Mouse (Mus musculus) G1E (cell line): ENCODE results near the gene Fgfbp3. TPM values are rescaled to one million over a fixed set of nuclear protein-coding genes. Genes with fewer than 3 reads are reported as not detected.
A peak's percentile ranks its signal among the peaks of the same experiment; 100 is the strongest.

Experiments
- ATAC-seq: 2 replicates; pipeline ENCODE4 v1.8.0; 2016; ENCODE audit warnings: mild to moderate bottlenecking; ENCODE audit not compliant: insufficient number of reproducible peaks, poor library complexity, low FRiP score, severe bottlenecking; ENCODE audit errors: extremely low read depth
- DNase-seq: peaks from one replicate; pipeline ENCODE4 v3.0.0; 2012; ENCODE audit warnings: low spot score
- H3K27me3 ChIP-seq: 2 replicates; pipeline ENCODE4 v1.6.1; 2012; ENCODE audit warnings: mild to moderate bottlenecking, low read length, inconsistent platforms; ENCODE audit not compliant: insufficient read depth
- H3K36me3 ChIP-seq: replicated peaks from 2 replicates; pipeline ENCODE3; 2012; ENCODE audit warnings: mild to moderate bottlenecking, inconsistent platforms
- H3K4me1 ChIP-seq: 2 replicates; pipeline ENCODE4 v1.6.1; 2012; ENCODE audit warnings: low read depth, low read length, inconsistent platforms, mixed read lengths; ENCODE audit not compliant: insufficient read depth
- H3K4me3 ChIP-seq: 2 replicates; pipeline ENCODE4 v1.5.1; 2012; ENCODE audit warnings: low read depth, mild to moderate bottlenecking, inconsistent platforms, low read length, moderate library complexity, mixed read lengths
- H3K9me3 ChIP-seq: replicated peaks from 2 replicates; pipeline ENCODE4 v1.6.1; 2012; ENCODE audit warnings: inconsistent platforms
- CTCF ChIP-seq: IDR thresholded peaks from 2 replicates; pipeline ENCODE4 v1.5.1; 2012; ENCODE audit warnings: low read depth, low read length, inconsistent platforms, mixed read lengths
- GATA1 ChIP-seq: IDR thresholded peaks from 2 replicates; pipeline ENCODE4 v1.6.1; 2012; ENCODE audit warnings: borderline replicate concordance, low read length, inconsistent platforms, mixed read lengths
- GATA2 ChIP-seq: IDR thresholded peaks from 2 replicates; pipeline ENCODE4 v1.6.1; 2012; ENCODE audit warnings: low read depth, low read length, inconsistent platforms, borderline replicate concordance
- POLR2AphosphoS5 ChIP-seq: IDR thresholded peaks from 2 replicates; pipeline ENCODE4 v1.6.1; 2012; ENCODE audit warnings: low read depth, low read length, inconsistent platforms; ENCODE audit not compliant: insufficient replicate concordance
- TAL1 ChIP-seq: conservative IDR thresholded peaks from 2 replicates; pipeline ENCODE4 v1.6.1; 2012; ENCODE audit warnings: low read depth, low read length, inconsistent platforms, mixed read lengths
- polyA plus RNA-seq: library from polyadenylated mRNA; stranded (reverse); fragments of >175 nt; gene quantifications from 2 replicates; pipeline ENCODE4 v1.2.3, GENCODE M21; 2012
- total RNA-seq, 2 experiments: library from RNA; stranded (forward) in 1 of 2; stranded (reverse) in 1 of 2; fragments of 200-1000 nt in 1 of 2; fragments of >200 nt in 1 of 2; fragmentation: Nextera tagmentation in 1 of 2; gene quantifications; 2 replicates each; pipeline ENCODE4 v1.2.3; 2014 to 2017

Fgfbp3 gene
- total and polyA plus RNA-seq, 3 experiments: 1.9 to 7.7 (median 5.6) TPM

GRCm38 (mm10) chr19:36938008-36938407 is 18.6 kb upstream of the Fgfbp3 start:
- ATAC-seq: no peak
- Histone ChIP-seq H3K4me3 (no peak overlapping the region), H3K9me3 (no peaks in the 10 kb centered on the region), H3K4me1 (peaks cover 63% of the 10 kb centered on the region), H3K27me3 (no peaks in the 10 kb centered on the region), H3K36me3 (peaks cover 34% of the 10 kb centered on the region)
- TF ChIP-seq TAL1 (0 out of 2 replicates have a peak, but pooled peaks have one; percentile 10), GATA1 (no peak)
- no peak for DNase-seq

DNA sequence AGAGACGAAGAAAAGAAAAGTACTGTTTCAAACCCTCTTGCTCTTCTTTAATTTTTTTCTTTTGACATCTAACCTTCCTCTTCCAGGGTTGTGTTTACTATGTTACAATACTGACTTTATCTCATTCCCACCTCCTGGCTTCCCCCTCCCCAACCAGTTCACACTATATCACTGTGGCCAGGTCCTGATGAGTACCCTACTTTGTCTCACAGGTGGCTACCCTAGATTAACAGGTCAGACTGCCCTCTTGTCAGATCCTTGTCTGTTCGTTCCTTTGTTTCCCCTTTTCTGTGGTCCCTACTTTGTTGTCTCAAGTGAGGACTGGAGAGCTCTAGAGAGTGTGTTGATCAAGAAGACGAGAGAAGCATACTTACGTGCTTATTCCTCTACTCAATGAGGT is 16.9 kb upstream of the Fgfbp3 start:
- H3K4me1 ChIP-seq: peaks cover 73% of the 10 kb centered on the region

GRCm38 (mm10) chr19:36932613-36933012 is 13.2 kb upstream of the Fgfbp3 start:
- Histone ChIP-seq H3K4me1 (peaks cover 70% of the 10 kb centered on the region), H3K4me3 (no peak overlapping the region), H3K9me3 (no peaks in the 10 kb centered on the region), H3K36me3 (peaks cover 29% of the 10 kb centered on the region), H3K27me3 (no peaks in the 10 kb centered on the region)
- no peak for TF ChIP-seq POLR2AphosphoS5
- no peak for TF ChIP-seq CTCF
- TF ChIP-seq TAL1: no peak
- no peak for TF ChIP-seq GATA2
- TF ChIP-seq GATA1: no peak
- DNase-seq (no peak), ATAC-seq (peak; percentile 74)

More for the DNA sequence above, 16.9 kb upstream of the Fgfbp3 start:
- ATAC-seq (no peak; the same call in 1 of the 2 replicates), DNase-seq (no peak)
- H3K4me3 ChIP-seq: no peak overlapping the region; the same call in 1 of the 2 replicates
- no peaks in the 10 kb centered on the region for H3K27me3 ChIP-seq
- no peak; the same call in 1 of the 2 replicates for TF ChIP-seq POLR2AphosphoS5
- peak; percentile 82 for TF ChIP-seq TAL1
- H3K36me3 ChIP-seq: peaks cover 25% of the 10 kb centered on the region
- no peaks in the 10 kb centered on the region for H3K9me3 ChIP-seq

DNA sequence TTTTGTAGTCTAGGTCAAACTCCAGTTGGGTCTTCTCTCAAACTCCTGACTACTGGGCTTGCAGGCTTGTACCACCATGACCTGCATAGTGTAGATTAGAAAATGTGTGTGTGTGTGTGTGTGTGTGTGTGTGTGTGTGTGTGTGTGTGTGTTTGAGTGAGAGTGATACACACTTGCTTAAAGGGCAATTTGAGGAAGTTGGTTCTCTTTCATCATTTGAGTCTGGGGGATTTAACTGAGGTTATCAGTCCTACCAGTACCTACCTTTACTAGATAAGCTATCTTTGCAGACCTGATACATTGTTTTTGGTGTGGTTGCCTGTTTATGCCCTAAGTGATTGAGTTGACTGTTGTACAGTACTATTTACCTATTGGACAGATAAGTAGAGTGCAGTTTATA is 12.7 kb upstream of the Fgfbp3 start:
- Histone ChIP-seq H3K4me3 (no peak overlapping the region), H3K9me3 (no peaks in the 10 kb centered on the region), H3K27me3 (no peaks in the 10 kb centered on the region), H3K4me1 (peaks cover 68% of the 10 kb centered on the region), H3K36me3 (peaks cover 29% of the 10 kb centered on the region)
- ATAC-seq (peak; percentile 41), DNase-seq (peak; percentile 34)
- peak; percentile 80 for TF ChIP-seq TAL1
- TF ChIP-seq GATA1: no peak
- no peak for TF ChIP-seq CTCF
- TF ChIP-seq POLR2AphosphoS5: no peak
- no peak for TF ChIP-seq GATA2

- Histone ChIP-seq H3K27me3 (no peaks in the 10 kb centered on the region), H3K9me3 (no peaks in the 10 kb centered on the region), H3K36me3 (peaks cover 16% of the 10 kb centered on the region), H3K4me1 (peaks cover 54% of the 10 kb centered on the region), H3K4me3 (peak overlapping the region; percentile 42; the same call in 1 of the 2 replicates)
- no peak for ATAC-seq
- no peak for TF ChIP-seq TAL1
- TF ChIP-seq CTCF: no peak
- no peak for TF ChIP-seq GATA1
- TF ChIP-seq POLR2AphosphoS5: no peak
- no peak for TF ChIP-seq GATA2
- no peak for DNase-seq
These were observed 10.4 kb upstream of the Fgfbp3 start for GRCm38 (mm10) chr19:36929816-36930215.

GRCm38 (mm10) chr19:36927800-36928361 is 8.5 kb upstream of the Fgfbp3 start:
- H3K36me3 ChIP-seq: peaks cover 22% of the 10 kb centered on the region
- no peaks in the 10 kb centered on the region for H3K27me3 ChIP-seq
- H3K4me3 ChIP-seq: peak overlapping the region; percentile 89
- no peak for TF ChIP-seq POLR2AphosphoS5
- no peak for TF ChIP-seq GATA1
- TF ChIP-seq CTCF: no peak
- TF ChIP-seq GATA2: no peak
- no peak for TF ChIP-seq TAL1
- no peaks in the 10 kb centered on the region for H3K9me3 ChIP-seq
- DNase-seq: no peak
- no peak for ATAC-seq
- peaks cover 53% of the 10 kb centered on the region for H3K4me1 ChIP-seq

GRCm38 (mm10) chr19:36926553-36927236 is 7.3 kb upstream of the Fgfbp3 start:
- 0 out of 2 replicates have a peak, but pooled peaks have one; percentile 11 for ATAC-seq
- DNase-seq: no peak

More at GRCm38 (mm10) chr19:36926553-36927236, 7.3 kb upstream of the Fgfbp3 start:
- Histone ChIP-seq H3K4me1 (peaks cover 47% of the 10 kb centered on the region), H3K27me3 (no peaks in the 10 kb centered on the region), H3K9me3 (no peaks in the 10 kb centered on the region), H3K36me3 (peaks cover 22% of the 10 kb centered on the region), H3K4me3 (peak overlapping the region; percentile 89)
- TF ChIP-seq CTCF (no peak), TAL1 (peak; percentile 60; the same call in 1 of the 2 replicates)
